Mouse (Mus musculus): ENCODE measurements around the gene Tmc3. TPM values are rescaled to one million over a fixed set of nuclear protein-coding genes. Genes with fewer than 3 reads are reported as not detected.

Gene Tmc3
- total and polyA plus RNA-seq, 3 experiments, result not detected

GRCm38 (mm10) chr7:83631073-83631827 lies 46.5 kb downstream of the Tmc3 start (continued):
- TF ChIP-seq TBP (IDR thresholded peaks at IDR 0.05; ENCODE audit: low read depth, low read length), result no peak
- TF ChIP-seq SMC3 (IDR thresholded peaks at IDR 0.05; ENCODE audit: low read depth, low read length), result no peak
- no peak for TF ChIP-seq MAFK (IDR thresholded peaks at IDR 0.05; ENCODE audit: borderline replicate concordance, low read depth, low read length)
- peak in 1 of 3 experiments; percentile 18; a peak in 1 of 6 replicates for TF ChIP-seq CTCF (IDR thresholded peaks at IDR 0.05 in 2 of 3, conservative IDR thresholded peaks at IDR 0.05 in 1 of 3; ENCODE audit: control insufficient read depth in 1 of 3, insufficient read depth in 1 of 3, low read depth in 2 of 3, low read length in 3 of 3, poor library complexity in 1 of 3, severe bottlenecking in 1 of 3)
- peak; percentile 2; the same call in 1 of the 2 replicates for TF ChIP-seq RAD21 (IDR thresholded peaks at IDR 0.05; ENCODE audit: low read depth, low read length)
- TF ChIP-seq HCFC1 (IDR thresholded peaks at IDR 0.05; ENCODE audit: low read depth, low read length), result peak; percentile 19
- no peak for TF ChIP-seq TCF12 (IDR thresholded peaks at IDR 0.05; ENCODE audit: low read depth, low read length)
- no peak for TF ChIP-seq ZMIZ1 (IDR thresholded peaks at IDR 0.05; ENCODE audit: low read depth, low read length)
- no peak for TF ChIP-seq MAX (IDR thresholded peaks at IDR 0.05; ENCODE audit: low read length)

GRCm38 (mm10) chr7:83631828-83632681 lies 47.3 kb downstream of the Tmc3 start, which contains the start of gene Stard5:
Stard5 (plus strand) TSS chr7:83631959.
- H3K27me3 ChIP-seq (ENCODE audit: control insufficient read depth in 1 of 2, insufficient read depth in 2 of 2, low read length in 2 of 2), result no peaks in the 10 kb centered on the region
- DNase-seq (ENCODE audit: low read depth, low spot score), result peak; percentile 94
- H3K4me3 ChIP-seq (ENCODE audit: control insufficient read depth in 1 of 2, insufficient read depth in 1 of 2, low read depth in 2 of 2, low read length in 2 of 2), result peak within 1 kb of the TSS; percentile 78 to 88
- H3K36me3 ChIP-seq (ENCODE audit: control insufficient read depth in 1 of 2, insufficient read depth in 2 of 2, low read length in 2 of 2), result no peaks in the 10 kb centered on the region
- peaks cover 0 to 5% of the 10 kb centered on the region in 2 experiments; a peak in 1 of 4 replicates for H3K4me1 ChIP-seq (ENCODE audit: control insufficient read depth in 1 of 2, insufficient read depth in 2 of 2, low read length in 2 of 2)
- H3K9me3 ChIP-seq (replicated peaks; ENCODE audit: insufficient read depth, low read length), result no peaks in the 10 kb centered on the region
- H3K9ac ChIP-seq (ENCODE audit: control insufficient read depth, low read depth, low read length, poor library complexity, severe bottlenecking), result peak within 1 kb of the TSS; percentile 72
- no peak within 1 kb of the TSS for H3K27ac ChIP-seq (ENCODE audit: control insufficient read depth, low read depth, low read length)
- no peaks in the 10 kb centered on the region for H3K79me2 ChIP-seq (ENCODE audit: control insufficient read depth, insufficient read depth, low read length, poor library complexity)
- no peak for TF ChIP-seq RCOR1 (IDR thresholded peaks at IDR 0.05; ENCODE audit: low read depth, low read length)
- no peak for TF ChIP-seq JUND (IDR thresholded peaks at IDR 0.05; ENCODE audit: low read depth, low read length)
- TF ChIP-seq ELF1 (IDR thresholded peaks at IDR 0.05; ENCODE audit: low read depth, low read length), result no peak
- TF ChIP-seq ZMIZ1 (IDR thresholded peaks at IDR 0.05; ENCODE audit: low read depth, low read length), result no peak
- no peak for TF ChIP-seq SMC3 (IDR thresholded peaks at IDR 0.05; ENCODE audit: low read depth, low read length)
- TF ChIP-seq USF2 (IDR thresholded peaks at IDR 0.05; ENCODE audit: borderline replicate concordance in 1 of 2, insufficient read depth in 1 of 2, low read depth in 1 of 2, low read length in 2 of 2), result no peak
- TF ChIP-seq E2F4 (IDR thresholded peaks at IDR 0.05; ENCODE audit: borderline replicate concordance, low read depth, low read length), result no peak
- TF ChIP-seq TBP (IDR thresholded peaks at IDR 0.05; ENCODE audit: low read depth, low read length), result peak; percentile 38; the same call in 1 of the 2 replicates
- TF ChIP-seq ETS1 (IDR thresholded peaks at IDR 0.05; ENCODE audit: low read depth, low read length), result no peak
- no peak for TF ChIP-seq TAL1 (IDR thresholded peaks at IDR 0.05; ENCODE audit: low read length)
- peak; percentile 70 for TF ChIP-seq NELFE (IDR thresholded peaks at IDR 0.05; ENCODE audit: low read depth, low read length)
- TF ChIP-seq MAZ (IDR thresholded peaks at IDR 0.05; ENCODE audit: low read depth, low read length), result no peak
- TF ChIP-seq ZC3H11A (IDR thresholded peaks at IDR 0.05; ENCODE audit: low read depth, low read length), result no peak
- TF ChIP-seq HCFC1 (IDR thresholded peaks at IDR 0.05; ENCODE audit: low read depth, low read length), result no peak; the same call in 1 of the 2 replicates
- TF ChIP-seq MEF2A (IDR thresholded peaks at IDR 0.05; ENCODE audit: extremely low read depth, insufficient replicate concordance, low read depth, low read length, poor library complexity, severe bottlenecking), result no peak
- TF ChIP-seq ZKSCAN1 (IDR thresholded peaks at IDR 0.05; ENCODE audit: low read depth, low read length), result no peak
- no peak for TF ChIP-seq USF1 (IDR thresholded peaks at IDR 0.05; ENCODE audit: low read depth, low read length)
- TF ChIP-seq ZNF384 (IDR thresholded peaks at IDR 0.05; ENCODE audit: low read depth, low read length), result no peak
- TF ChIP-seq TCF12 (IDR thresholded peaks at IDR 0.05; ENCODE audit: low read depth, low read length), result peak; percentile 50; the same call in 1 of the 2 replicates
- peak; percentile 70 for TF ChIP-seq NRF1 (IDR thresholded peaks at IDR 0.05; ENCODE audit: insufficient read depth, low read depth, low read length, poor library complexity, severe bottlenecking)
- no peak for TF ChIP-seq MYC (IDR thresholded peaks at IDR 0.05; ENCODE audit: low read depth, low read length)
- TF ChIP-seq MAX (IDR thresholded peaks at IDR 0.05; ENCODE audit: low read length), result no peak
- no peak for TF ChIP-seq KAT2A (conservative IDR thresholded peaks at IDR 0.05; ENCODE audit: low read depth, low read length)
- no peak for TF ChIP-seq GATA1 (IDR thresholded peaks at IDR 0.05; ENCODE audit: low read depth, low read length)
- no peak for TF ChIP-seq CHD1 (IDR thresholded peaks at IDR 0.05; ENCODE audit: low read depth, low read length)
- TF ChIP-seq BHLHE40 (IDR thresholded peaks at IDR 0.05; ENCODE audit: borderline replicate concordance, low read depth, low read length), result no peak
- TF ChIP-seq UBTF (IDR thresholded peaks at IDR 0.05; ENCODE audit: borderline replicate concordance, insufficient read depth, low read depth, low read length), result no peak

Data from MEL (cell line).